Mouse (Mus musculus) embryonic facial prominence, embryonic 10.5 days (tissue): Measurements from ENCODE around the gene Ipmk. TPM values are rescaled to one million over a fixed set of nuclear protein-coding genes. Genes with fewer than 3 reads are reported as not detected.

Source experiments
- DNase-seq: peaks from one replicate; pipeline ENCODE4 v3.0.0-alpha.2; 2017; ENCODE audit warnings: low spot score
- H3K27ac ChIP-seq: fragments of 300-500 bp; sonication (generic); replicated peaks from 2 replicates; pipeline ENCODE4 v1.5.1; 2016; ENCODE audit warnings: mild to moderate bottlenecking
- H3K27me3 ChIP-seq: fragments of 300-500 bp; sonication (generic); replicated peaks from 2 replicates; pipeline ENCODE4 v1.6.1; 2016; ENCODE audit warnings: low read depth, mild to moderate bottlenecking; ENCODE audit not compliant: poor library complexity, severe bottlenecking
- H3K36me3 ChIP-seq: fragments of 300-500 bp; sonication (generic); replicated peaks from 2 replicates; pipeline ENCODE4 v1.6.1; 2016; ENCODE audit warnings: mild to moderate bottlenecking, moderate library complexity
- H3K4me1 ChIP-seq: fragments of 300-500 bp; sonication (generic); 2 replicates; pipeline ENCODE4 v1.6.1; 2016
- H3K4me3 ChIP-seq: fragments of 300-500 bp; sonication (generic); 2 replicates; pipeline ENCODE4 v1.5.1; 2016; ENCODE audit warnings: mild to moderate bottlenecking, moderate library complexity
- H3K9me3 ChIP-seq: fragments of 300-500 bp; sonication (generic); 2 replicates; pipeline ENCODE4 v1.6.1; 2016; ENCODE audit warnings: mild to moderate bottlenecking
- WGBS: fragments of 180-500 bp; shearing (Covaris S2); methylation state at CpG from one replicate; pipeline ENCODE4 v1.1.7; 2016; 5-methylcytosine and 5-hydroxymethylcytosine counted together
- polyA plus RNA-seq: library from polyadenylated mRNA; unstranded; fragments of >200 nt; fragmentation: Nextera tagmentation; extraction: Ambion mirVana; gene quantifications from 2 replicates; pipeline ENCODE4 v1.2.1, GENCODE M21; 2016

Gene Ipmk
- polyA plus RNA-seq, 1 experiment from 2014 or later: 16.9 TPM

- H3K4me3 ChIP-seq: no peak overlapping the region
- DNase-seq: no peak
- H3K9me3 ChIP-seq: no peaks in the 10 kb centered on the region
- H3K36me3 ChIP-seq: peaks cover 27% of the 10 kb centered on the region
- 87% methylated on average over 12 of the region's 12 CpGs for WGBS
- H3K27me3 ChIP-seq: no peaks in the 10 kb centered on the region
- H3K27ac ChIP-seq: no peak overlapping the region
- peaks cover 16% of the 10 kb centered on the region for H3K4me1 ChIP-seq
Observed at GRCm38 (mm10) chr10:71354947-71355346, 7.4 kb downstream of the Ipmk start.

- Histone ChIP-seq H3K9me3 (no peaks in the 10 kb centered on the region), H3K4me3 (no peak overlapping the region), H3K27ac (no peak overlapping the region), H3K36me3 (peaks cover 24% of the 10 kb centered on the region), H3K4me1 (peaks cover 19% of the 10 kb centered on the region), H3K27me3 (no peaks in the 10 kb centered on the region)
- 78% methylated on average over 7 of the region's 7 CpGs for WGBS
- DNase-seq: no peak
Observed at GRCm38 (mm10) chr10:71361044-71361443, 13.5 kb downstream of the Ipmk start.

- DNase-seq: no peak
- H3K9me3 ChIP-seq: no peaks in the 10 kb centered on the region
- no peaks in the 10 kb centered on the region for H3K27me3 ChIP-seq
- H3K4me1 ChIP-seq: peaks cover 15% of the 10 kb centered on the region
- peak overlapping the region; percentile 32; the same call in 1 of the 2 replicates for H3K4me3 ChIP-seq
- peaks cover 32% of the 10 kb centered on the region for H3K36me3 ChIP-seq
- no peak overlapping the region for H3K27ac ChIP-seq
- 18% methylated on average over 18 of the region's 18 CpGs for WGBS
Observed at GRCm38 (mm10) chr10:71361836-71362562, 14.4 kb downstream of the Ipmk start.

- H3K4me3 ChIP-seq: no peak overlapping the region
- peaks cover 38% of the 10 kb centered on the region for H3K36me3 ChIP-seq
- H3K27me3 ChIP-seq: no peaks in the 10 kb centered on the region
- no peak overlapping the region for H3K27ac ChIP-seq
- WGBS: 87% methylated on average over 8 of the region's 8 CpGs
- no peaks in the 10 kb centered on the region for H3K9me3 ChIP-seq
- H3K4me1 ChIP-seq: peaks cover 15% of the 10 kb centered on the region
- DNase-seq: no peak
Observed at GRCm38 (mm10) chr10:71363440-71363839, 15.9 kb downstream of the Ipmk start.

GRCm38 (mm10) chr10:71363858-71364257, 16.3 kb downstream of the Ipmk start:
- peaks cover 15% of the 10 kb centered on the region for H3K4me1 ChIP-seq
- 92% methylated on average over 10 of the region's 10 CpGs for WGBS
- H3K4me3 ChIP-seq: no peak overlapping the region

GRCm38 (mm10) chr10:71368128-71368940, 20.8 kb downstream of the Ipmk start:
- no peak for DNase-seq
- 90% methylated on average over 16 of the region's 16 CpGs for WGBS

More at GRCm38 (mm10) chr10:71363858-71364257, 16.3 kb downstream of the Ipmk start:
- no peak for DNase-seq
- Histone ChIP-seq H3K27ac (no peak overlapping the region), H3K36me3 (peaks cover 38% of the 10 kb centered on the region), H3K27me3 (no peaks in the 10 kb centered on the region), H3K9me3 (no peaks in the 10 kb centered on the region)

GRCm38 (mm10) chr10:71369466-71369865, 21.9 kb downstream of the Ipmk start:
- 85% methylated on average over 3 of the region's 3 CpGs for WGBS
- no peak overlapping the region for H3K27ac ChIP-seq
- no peaks in the 10 kb centered on the region for H3K4me1 ChIP-seq
- no peaks in the 10 kb centered on the region for H3K27me3 ChIP-seq
- H3K36me3 ChIP-seq: peaks cover 61% of the 10 kb centered on the region
- DNase-seq: no peak
- H3K4me3 ChIP-seq: no peak overlapping the region
- no peaks in the 10 kb centered on the region for H3K9me3 ChIP-seq

More at GRCm38 (mm10) chr10:71368128-71368940, 20.8 kb downstream of the Ipmk start:
- H3K27me3 ChIP-seq: no peaks in the 10 kb centered on the region
- peaks cover 62% of the 10 kb centered on the region for H3K36me3 ChIP-seq
- H3K4me1 ChIP-seq: no peaks in the 10 kb centered on the region
- H3K4me3 ChIP-seq: no peak overlapping the region
- H3K27ac ChIP-seq: no peak overlapping the region
- H3K9me3 ChIP-seq: no peaks in the 10 kb centered on the region

GRCm38 (mm10) chr10:71371881-71372280, 24.3 kb downstream of the Ipmk start:
- 84% methylated on average over 6 of the region's 6 CpGs for WGBS
- Histone ChIP-seq H3K4me3 (no peak overlapping the region), H3K4me1 (no peaks in the 10 kb centered on the region), H3K27ac (no peak overlapping the region), H3K27me3 (no peaks in the 10 kb centered on the region), H3K9me3 (no peaks in the 10 kb centered on the region), H3K36me3 (peaks cover 48% of the 10 kb centered on the region)
- no peak for DNase-seq

- Histone ChIP-seq H3K27ac (no peak overlapping the region), H3K9me3 (no peaks in the 10 kb centered on the region), H3K4me1 (no peaks in the 10 kb centered on the region), H3K36me3 (peaks cover 55% of the 10 kb centered on the region), H3K27me3 (no peaks in the 10 kb centered on the region), H3K4me3 (no peak overlapping the region)
- 91% methylated on average over 11 of the region's 11 CpGs for WGBS
- DNase-seq: no peak
Observed at GRCm38 (mm10) chr10:71373706-71374105, 26.1 kb downstream of the Ipmk start.

GRCm38 (mm10) chr10:71376014-71376413, 28.5 kb downstream of the Ipmk start:
- Histone ChIP-seq H3K4me3 (no peak overlapping the region), H3K9me3 (no peaks in the 10 kb centered on the region), H3K36me3 (peaks cover 63% of the 10 kb centered on the region), H3K27ac (no peak overlapping the region), H3K4me1 (no peaks in the 10 kb centered on the region), H3K27me3 (no peaks in the 10 kb centered on the region)
- WGBS: 92% methylated on average over 6 of the region's 6 CpGs
- no peak for DNase-seq

GRCm38 (mm10) chr10:71380406-71380805, 32.8 kb downstream of the Ipmk start:
- DNase-seq: no peak
- Histone ChIP-seq H3K9me3 (no peaks in the 10 kb centered on the region), H3K36me3 (peaks cover 58% of the 10 kb centered on the region), H3K27me3 (no peaks in the 10 kb centered on the region), H3K4me1 (0 out of 2 replicates have a peak, but pooled peaks cover 2% of the 10 kb centered on the region), H3K4me3 (no peak overlapping the region), H3K27ac (no peak overlapping the region)
- WGBS: 96% methylated on average over 7 of the region's 7 CpGs

GRCm38 (mm10) chr10:71381471-71382033, 34.0 kb downstream of the Ipmk start:
- H3K36me3 ChIP-seq: peaks cover 54% of the 10 kb centered on the region
- H3K27me3 ChIP-seq: no peaks in the 10 kb centered on the region
- DNase-seq: no peak
- 92% methylated on average over 29 of the region's 29 CpGs for WGBS
- no peak overlapping the region for H3K27ac ChIP-seq
- H3K9me3 ChIP-seq: no peaks in the 10 kb centered on the region
- H3K4me3 ChIP-seq: no peak overlapping the region
- H3K4me1 ChIP-seq: 0 out of 2 replicates have a peak, but pooled peaks cover 2% of the 10 kb centered on the region
